Mouse (Mus musculus) right cerebral cortex, postnatal 10 days (tissue): ENCODE measurements at regions not wholly inside any gene's neighbourhood (a gene's known extent, or its start where the extent isn't known, plus 50 kb on each side); places are given as distances from the start of the nearest gene placed in this dataset.
"Not testable (repeated sequence)": the region's sequence is repeated elsewhere in the genome, so short reads cannot be mapped to it uniquely, and the experiment has no call there.

Experiments
- DNase-seq, 2 experiments: peaks; one replicate each; pipeline ENCODE4 v3.0.0; 2021; ENCODE audit warnings: low spot score in 2 of 2

- no peak for DNase-seq
Observed at GRCm38 (mm10) chr10:37873925-37874324, 735.2 kb upstream of the Marcks start.

GRCm38 (mm10) chr10:37861001-37861400 is 722.3 kb upstream of the Marcks start:
- no peak for DNase-seq

GRCm38 (mm10) chr10:37849291-37849846 is 710.6 kb upstream of the Marcks start:
- no peak for DNase-seq

GRCm38 (mm10) chr10:37842820-37843219 is 704.1 kb upstream of the Marcks start:
- DNase-seq = no peak

- no peak for DNase-seq
Observed at GRCm38 (mm10) chr10:37841842-37842241, 703.1 kb upstream of the Marcks start.

GRCm38 (mm10) chr10:37837721-37838120 is 699.0 kb upstream of the Marcks start:
- no peak for DNase-seq

GRCm38 (mm10) chr10:37813026-37813425 is 674.3 kb upstream of the Marcks start:
- no peak for DNase-seq

GRCm38 (mm10) chr10:37812405-37812851 is 673.7 kb upstream of the Marcks start:
- DNase-seq = peak; percentile 71 to 79

- DNase-seq = no peak
Observed at GRCm38 (mm10) chr10:37811789-37812188, 673.1 kb upstream of the Marcks start.

GRCm38 (mm10) chr10:37803225-37803805 is 664.6 kb upstream of the Marcks start:
- no peak for DNase-seq

- no peak for DNase-seq
Observed at GRCm38 (mm10) chr10:37799397-37799796, 660.7 kb upstream of the Marcks start.

GRCm38 (mm10) chr10:37798285-37798684 is 659.6 kb upstream of the Marcks start:
- DNase-seq = no peak

- DNase-seq = no peak
Observed at GRCm38 (mm10) chr10:37797701-37798100, 659.0 kb upstream of the Marcks start.

GRCm38 (mm10) chr10:37792878-37793277 is 654.2 kb upstream of the Marcks start:
- DNase-seq = no peak

GRCm38 (mm10) chr10:37788049-37788448 is 649.3 kb upstream of the Marcks start:
- DNase-seq = no peak

GRCm38 (mm10) chr10:37779383-37780302 is 640.9 kb upstream of the Marcks start:
- DNase-seq = no peak

- DNase-seq = no peak
Observed at GRCm38 (mm10) chr10:37760542-37761367, 622.0 kb upstream of the Marcks start.

- DNase-seq = no peak
Observed at GRCm38 (mm10) chr10:37741581-37741980, 602.9 kb upstream of the Marcks start.

GRCm38 (mm10) chr10:37739024-37739423 is 600.3 kb upstream of the Marcks start:
- DNase-seq = peak in 1 of 2 experiments; percentile 30

- no peak for DNase-seq
Observed at GRCm38 (mm10) chr10:37725609-37726008, 586.9 kb upstream of the Marcks start.

GRCm38 (mm10) chr10:37724994-37725393 is 586.3 kb upstream of the Marcks start:
- not testable (repeated sequence) for DNase-seq

- DNase-seq = peak in 1 of 2 experiments; percentile 22
Observed at GRCm38 (mm10) chr10:37720748-37721147, 582.0 kb upstream of the Marcks start.
